Mouse (Mus musculus) ES-E14 (cell line): Measurements from ENCODE around the gene Hspa1a.

ENCODE experiments used
- HCFC1 ChIP-seq: IDR thresholded peaks from 2 replicates; pipeline ENCODE4 v1.6.1; 2012; ENCODE audit warnings: low read length, inconsistent platforms, borderline replicate concordance; ENCODE audit not compliant: insufficient read depth
- ZC3H11A ChIP-seq: IDR thresholded peaks from 2 replicates; pipeline ENCODE4 v1.6.1; 2012; ENCODE audit warnings: low read depth, mild to moderate bottlenecking, inconsistent platforms, low read length, borderline replicate concordance

DNA sequence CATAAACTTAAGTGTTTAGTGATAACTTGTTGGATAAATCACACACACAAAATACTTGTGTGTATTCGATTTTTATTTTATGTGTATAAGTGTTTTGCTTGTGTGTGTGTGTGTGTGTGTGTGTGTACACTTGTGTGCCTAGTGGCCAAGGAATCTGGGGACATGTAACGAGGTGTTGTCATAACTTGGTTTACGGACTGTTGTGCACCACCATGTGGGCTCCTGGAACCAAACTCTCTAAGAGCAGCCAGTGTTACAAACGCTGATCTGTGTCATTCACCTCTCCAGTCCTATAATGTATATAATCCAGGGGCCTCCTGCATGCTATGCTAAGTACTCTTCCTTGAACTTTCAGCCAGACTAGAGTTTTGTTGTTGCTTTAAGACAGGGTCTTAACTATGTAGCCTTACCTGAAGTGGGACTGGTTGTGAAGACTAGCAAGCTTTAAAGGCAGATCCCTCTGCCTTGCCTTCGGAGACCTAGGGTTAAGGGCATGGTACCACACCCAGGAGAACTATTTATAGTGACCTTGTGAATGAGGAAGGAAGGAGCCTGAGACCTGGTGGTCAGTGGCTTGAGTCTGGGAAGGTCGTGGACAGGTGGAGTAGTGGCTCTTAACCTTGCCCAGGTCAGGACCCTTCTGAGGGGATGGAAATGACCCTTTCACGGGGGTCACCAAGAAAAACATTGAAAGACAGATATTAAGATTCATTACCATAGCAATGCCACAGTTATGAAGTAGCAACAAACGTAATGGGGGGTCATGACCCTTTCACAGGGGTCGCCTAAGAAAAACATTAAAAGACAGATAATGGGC is 31.3 kb upstream of the Hspa1a start:
- TF ChIP-seq ZC3H11A: no peak
- TF ChIP-seq HCFC1: no peak
